Mouse (Mus musculus) intestine, postnatal 0 days (tissue): ENCODE data around the gene Rgs1. TPM values are rescaled to one million over a fixed set of nuclear protein-coding genes. Genes with fewer than 3 reads are reported as not detected.

ENCODE experiments used
- ATAC-seq: fragments of 200-750 bp; cut with Nextera tagmentation; 2 replicates; pipeline ENCODE4 v1.8.0; 2017; ENCODE audit warnings: mild to moderate bottlenecking, moderate TSS enrichment, moderate library complexity
- H3K27ac ChIP-seq: fragments of 300-500 bp; sonication (generic); 2 replicates; pipeline ENCODE4 v1.5.1; 2014; ENCODE audit warnings: mild to moderate bottlenecking, low read depth, low read length, moderate library complexity
- H3K27me3 ChIP-seq: fragments of 300-500 bp; sonication (generic); replicated peaks from 2 replicates; pipeline ENCODE4 v1.6.1; 2014; ENCODE audit warnings: low read length, mixed read lengths; ENCODE audit not compliant: control insufficient read depth, insufficient read depth
- H3K36me3 ChIP-seq: fragments of 300-500 bp; sonication (generic); 2 replicates; pipeline ENCODE4 v1.6.1; 2014; ENCODE audit warnings: mild to moderate bottlenecking, moderate library complexity; ENCODE audit not compliant: control insufficient read depth, insufficient read depth
- H3K4me1 ChIP-seq: fragments of 300-500 bp; sonication (generic); replicated peaks from 2 replicates; pipeline ENCODE4 v1.6.1; 2014; ENCODE audit warnings: antibody characterized with exemption, low read length, mixed read lengths; ENCODE audit not compliant: control insufficient read depth, insufficient read depth
- H3K4me2 ChIP-seq: fragments of 300-500 bp; sonication (generic); replicated peaks from 2 replicates; pipeline ENCODE4 v1.6.1; 2014; ENCODE audit warnings: low read depth, mild to moderate bottlenecking, moderate library complexity
- H3K4me3 ChIP-seq: fragments of 300-500 bp; sonication (generic); 2 replicates; pipeline ENCODE4 v1.5.1; 2014; ENCODE audit warnings: low read depth, low read length
- H3K9ac ChIP-seq: fragments of 300-500 bp; sonication (generic); 2 replicates; pipeline ENCODE4 v1.6.1; 2014; ENCODE audit warnings: mild to moderate bottlenecking, low read depth, low read length
- H3K9me3 ChIP-seq: fragments of 300-500 bp; sonication (generic); 2 replicates; pipeline ENCODE4 v1.6.1; 2016; ENCODE audit warnings: mixed run types; ENCODE audit not compliant: control insufficient read depth
- CTCF ChIP-seq: sonication (generic); IDR thresholded peaks from 2 replicates; pipeline ENCODE4 v1.5.1; 2016; ENCODE audit warnings: low read depth, mild to moderate bottlenecking, control low read depth, antibody characterized with exemption, moderate library complexity
- WGBS: fragments of 180-500 bp; shearing (Covaris S2); extraction: QIAGEN DNeasy Blood & Tissue Kit; methylation state at CpG from one replicate; pipeline ENCODE4 v1.1.7; 2014; 5-methylcytosine and 5-hydroxymethylcytosine counted together
- polyA plus RNA-seq: library from polyadenylated mRNA; unstranded; fragments of >200 nt; fragmentation: Nextera tagmentation; extraction: Ambion mirVana; gene quantifications from 2 replicates; pipeline ENCODE4 v1.2.1, GENCODE M21; 2015

Rgs1 gene
- 11.8 and 13.7 TPM in 2 replicates for polyA plus RNA-seq

- H3K27me3 ChIP-seq = no peaks in the 10 kb centered on the region
- WGBS = 74% methylated on average over 9 of the region's 9 CpGs
- H3K27ac ChIP-seq = no peak within 1 kb of the TSS
- H3K4me2 ChIP-seq = no peak within 1 kb of the TSS
- no peaks in the 10 kb centered on the region for H3K9me3 ChIP-seq
- no peaks in the 10 kb centered on the region for H3K4me1 ChIP-seq
- H3K4me3 ChIP-seq = no peak within 1 kb of the TSS
- no peak for TF ChIP-seq CTCF
- H3K9ac ChIP-seq = no peak within 1 kb of the TSS
- no peak for ATAC-seq
- no peaks in the 10 kb centered on the region for H3K36me3 ChIP-seq
Observed at GRCm38 (mm10) chr1:144248923-144249322, at the start of gene Rgs1. TSS of gene Rgs1 (minus strand) at chr1:144249242.

DNA sequence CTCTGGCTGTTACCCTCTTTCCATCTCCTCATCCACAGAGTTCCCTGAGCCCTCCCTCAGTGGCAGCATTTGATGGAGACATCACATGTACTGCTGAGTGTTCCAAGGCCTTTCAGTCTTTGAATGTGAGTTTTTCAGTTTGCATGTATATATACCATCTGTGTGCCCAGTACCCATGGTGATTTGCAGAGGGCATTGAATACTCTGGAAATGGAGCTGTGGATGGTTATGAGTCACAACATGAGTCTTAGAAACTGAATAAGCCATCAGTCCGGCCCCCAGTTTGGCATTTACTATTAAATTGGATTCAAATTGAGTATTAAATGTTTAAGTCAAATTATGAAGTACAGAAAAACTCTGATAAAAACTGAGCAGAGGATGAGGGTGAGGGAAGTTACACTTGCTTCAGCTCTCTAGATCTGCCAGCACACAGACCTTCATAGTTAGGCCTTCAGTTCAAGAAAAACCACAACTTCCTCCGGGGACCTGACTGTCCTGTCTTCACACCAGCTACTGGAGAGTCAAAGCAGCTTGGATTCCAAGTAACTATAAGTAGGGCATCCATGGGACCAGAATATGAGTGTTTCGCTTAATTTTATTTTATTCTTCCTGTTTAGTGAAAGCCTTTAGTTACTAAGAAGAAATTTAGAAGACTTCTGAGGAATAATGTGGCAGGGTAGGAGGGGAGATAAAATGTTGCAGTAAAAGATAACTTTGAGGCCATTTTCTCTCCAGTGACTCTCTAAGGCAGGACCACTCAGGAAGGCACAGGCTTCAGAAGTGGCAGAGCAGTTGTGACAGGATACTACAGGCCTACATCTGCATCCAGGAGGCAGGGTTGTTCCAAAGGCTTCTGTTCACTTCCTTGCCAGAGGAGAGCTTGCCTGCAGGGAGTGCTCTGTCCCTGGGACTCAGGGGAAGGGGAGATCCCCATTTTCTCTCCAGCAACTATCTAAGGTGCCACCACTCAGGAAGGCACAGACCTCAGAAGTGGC, 34.3 kb upstream of the Rgs1 start:
- Histone ChIP-seq H3K9ac (no peak overlapping the region), H3K4me2 (no peak overlapping the region), H3K27me3 (no peaks in the 10 kb centered on the region), H3K4me1 (no peaks in the 10 kb centered on the region), H3K36me3 (no peaks in the 10 kb centered on the region), H3K9me3 (no peaks in the 10 kb centered on the region), H3K27ac (no peak overlapping the region), H3K4me3 (no peak overlapping the region)
- no peak for TF ChIP-seq CTCF
- ATAC-seq = no peak
- WGBS = 85% methylated on average over 3 of the region's 3 CpGs

- ATAC-seq = no peak
- no peak overlapping the region for H3K4me2 ChIP-seq
- WGBS = 66% methylated on average over 4 of the region's 4 CpGs
- H3K4me3 ChIP-seq = no peak overlapping the region
- no peak overlapping the region for H3K9ac ChIP-seq
- H3K4me1 ChIP-seq = no peaks in the 10 kb centered on the region
- no peaks in the 10 kb centered on the region for H3K9me3 ChIP-seq
- H3K27ac ChIP-seq = no peak overlapping the region
- no peaks in the 10 kb centered on the region for H3K27me3 ChIP-seq
- no peak for TF ChIP-seq CTCF
- H3K36me3 ChIP-seq = no peaks in the 10 kb centered on the region
Observed at GRCm38 (mm10) chr1:144280056-144280455, 31.0 kb upstream of the Rgs1 start.

DNA sequence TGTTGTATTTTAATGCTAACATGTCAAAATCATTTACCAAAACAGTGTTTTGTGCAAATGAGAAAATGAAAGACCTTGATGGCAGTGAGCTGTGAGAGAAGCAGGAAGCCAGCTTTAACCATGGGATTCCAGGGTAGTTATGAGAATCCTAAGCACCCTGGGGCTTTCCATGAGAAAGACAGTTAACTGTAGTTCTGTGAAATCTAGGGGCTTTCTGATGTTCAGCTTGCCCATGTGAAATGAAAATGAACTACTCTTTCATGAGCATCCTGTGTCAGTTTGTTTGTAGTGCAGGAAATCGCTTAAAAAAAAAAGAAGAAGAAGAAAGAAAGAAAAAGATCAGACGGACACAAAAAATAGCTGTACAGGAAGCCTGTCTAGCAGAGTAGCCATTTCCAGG, 23.9 kb upstream of the Rgs1 start:
- no peaks in the 10 kb centered on the region for H3K36me3 ChIP-seq
- H3K4me1 ChIP-seq = no peaks in the 10 kb centered on the region
- no peak overlapping the region for H3K4me2 ChIP-seq
- H3K27me3 ChIP-seq = no peaks in the 10 kb centered on the region
- H3K9ac ChIP-seq = no peak overlapping the region
- ATAC-seq = no peak
- no peak overlapping the region for H3K4me3 ChIP-seq
- no peak overlapping the region for H3K27ac ChIP-seq
- H3K9me3 ChIP-seq = no peaks in the 10 kb centered on the region
- no peak for TF ChIP-seq CTCF
- WGBS = 83% methylated on average over 2 of the region's 2 CpGs

GRCm38 (mm10) chr1:144269112-144269511, 20.1 kb upstream of the Rgs1 start:
- Histone ChIP-seq H3K9me3 (no peaks in the 10 kb centered on the region), H3K9ac (no peak overlapping the region), H3K27me3 (no peaks in the 10 kb centered on the region), H3K4me3 (no peak overlapping the region), H3K27ac (no peak overlapping the region), H3K4me1 (no peaks in the 10 kb centered on the region), H3K36me3 (no peaks in the 10 kb centered on the region), H3K4me2 (no peak overlapping the region)
- TF ChIP-seq CTCF = no peak
- no peak for ATAC-seq
- WGBS = 71% methylated on average over 2 of the region's 2 CpGs

- no peaks in the 10 kb centered on the region for H3K27me3 ChIP-seq
- no peaks in the 10 kb centered on the region for H3K9me3 ChIP-seq
- H3K4me1 ChIP-seq = no peaks in the 10 kb centered on the region
- H3K27ac ChIP-seq = no peak overlapping the region
- no peak for TF ChIP-seq CTCF
- WGBS = 60% methylated on average over 3 of the region's 3 CpGs
- no peak for ATAC-seq
- no peak overlapping the region for H3K4me2 ChIP-seq
- no peak overlapping the region for H3K4me3 ChIP-seq
- no peaks in the 10 kb centered on the region for H3K36me3 ChIP-seq
- H3K9ac ChIP-seq = no peak overlapping the region
Observed at GRCm38 (mm10) chr1:144267471-144268470, 18.7 kb upstream of the Rgs1 start.
